Mouse (Mus musculus) lung, postnatal 4 days (tissue): ENCODE results near the gene Trim44.

Experiments
- DNase-seq, 2 experiments: peaks; one replicate each; pipeline ENCODE4 v3.0.0; 2021

Gene Trim44

GRCm38 (mm10) chr2:102277946-102278345 is 129.7 kb downstream of the Trim44 start:
- DNase-seq, result no peak

- peak in 1 of 2 experiments; percentile 25 for DNase-seq
Observed at GRCm38 (mm10) chr2:102273280-102273679, 134.3 kb downstream of the Trim44 start.

DNA sequence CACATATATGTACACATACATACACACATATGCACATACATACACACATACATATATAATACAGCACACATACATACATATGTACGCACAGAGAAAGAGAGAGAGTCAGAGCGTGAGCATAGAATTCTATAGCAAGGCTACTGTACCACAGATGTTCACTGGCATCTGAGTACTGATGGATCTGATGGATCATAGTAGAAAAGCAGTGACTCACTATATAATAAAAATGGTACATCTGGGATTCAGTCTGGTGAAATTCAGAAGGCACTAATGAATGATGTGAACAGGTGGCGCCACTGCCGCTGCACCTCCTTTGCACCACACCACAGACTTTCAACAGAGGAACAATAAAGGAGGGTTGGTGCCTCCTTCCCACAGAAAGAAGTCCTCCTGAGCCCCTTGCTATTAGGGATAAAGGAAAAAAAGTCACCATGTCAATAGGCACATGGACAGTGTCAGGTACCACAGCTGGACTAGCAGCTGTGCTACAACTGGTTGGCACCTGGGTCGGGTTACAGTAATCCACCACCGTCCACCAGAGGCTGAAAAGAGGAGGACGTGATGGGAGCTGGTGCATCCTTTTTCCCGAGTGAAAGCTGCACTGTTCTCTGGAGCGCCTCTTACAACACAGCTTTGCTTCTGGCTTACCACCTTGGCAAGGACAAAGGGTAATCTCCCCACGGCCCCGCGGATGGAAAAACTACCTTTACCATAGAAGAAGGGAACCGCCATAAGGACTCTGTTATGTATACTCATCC is 139.9 kb downstream of the Trim44 start:
- DNase-seq, result no peak

- peak; percentile 64 to 77 for DNase-seq
Observed at GRCm38 (mm10) chr2:102266911-102267310, 140.7 kb downstream of the Trim44 start.

DNA sequence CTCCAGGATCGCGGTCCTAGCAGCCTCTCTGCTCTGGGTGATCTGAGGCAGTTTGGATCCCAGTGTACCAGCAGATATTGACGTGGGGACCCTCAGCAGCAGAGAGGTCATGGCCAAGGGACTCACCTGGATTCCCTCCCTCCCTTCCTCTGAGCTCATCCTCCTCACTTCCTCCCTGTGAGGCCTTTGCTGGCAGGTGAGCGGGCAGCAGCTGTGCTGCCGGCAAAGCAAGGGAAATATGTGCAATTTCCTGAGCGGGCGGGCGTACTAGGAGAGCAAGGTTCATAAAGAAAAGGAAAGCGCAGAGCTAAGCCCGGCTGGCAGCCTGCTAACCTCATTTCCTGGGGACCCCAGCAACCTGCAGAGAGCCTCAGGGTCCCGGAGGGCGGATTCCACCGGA is 148.5 kb downstream of the Trim44 start:
- peak; percentile 17 to 38 for DNase-seq

GRCm38 (mm10) chr2:102258682-102259081 is 148.9 kb downstream of the Trim44 start:
- DNase-seq, result no peak

GRCm38 (mm10) chr2:102257964-102258605 is 149.5 kb downstream of the Trim44 start:
- no peak for DNase-seq

DNA sequence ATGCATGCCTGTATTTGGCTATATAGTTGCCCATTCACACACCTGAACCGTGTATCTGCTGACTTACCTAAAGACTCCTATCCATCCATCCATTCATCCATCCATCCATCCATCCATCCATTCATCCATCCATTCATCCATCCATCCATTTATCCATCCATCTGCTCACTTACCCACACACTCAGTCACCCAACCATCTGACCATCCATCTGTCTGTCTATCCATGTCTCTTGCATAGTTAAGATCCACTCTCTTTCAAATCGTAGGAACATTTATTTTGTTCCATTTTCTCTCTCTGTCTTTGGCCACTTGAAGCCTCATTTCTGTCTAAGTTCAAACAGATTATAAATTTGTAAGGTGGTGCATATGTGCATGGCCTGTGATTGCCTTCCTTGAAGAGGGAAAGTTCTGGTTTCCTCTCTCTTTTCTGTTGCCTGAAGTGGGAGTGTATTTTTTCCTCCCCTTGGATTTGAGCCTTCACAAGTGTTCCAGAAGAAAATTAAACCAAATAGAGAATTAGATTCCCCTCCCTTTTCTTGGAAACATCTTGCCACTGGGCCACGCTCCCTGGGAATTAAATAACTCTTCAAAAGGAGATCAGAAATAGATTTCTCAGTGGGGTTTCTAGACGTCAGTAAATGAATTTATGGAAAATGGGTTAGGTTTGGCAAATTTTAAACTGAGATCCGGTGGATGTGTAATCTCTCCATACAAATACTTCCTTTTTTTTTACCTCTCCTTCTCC is 150.9 kb downstream of the Trim44 start:
- no peak for DNase-seq

DNA sequence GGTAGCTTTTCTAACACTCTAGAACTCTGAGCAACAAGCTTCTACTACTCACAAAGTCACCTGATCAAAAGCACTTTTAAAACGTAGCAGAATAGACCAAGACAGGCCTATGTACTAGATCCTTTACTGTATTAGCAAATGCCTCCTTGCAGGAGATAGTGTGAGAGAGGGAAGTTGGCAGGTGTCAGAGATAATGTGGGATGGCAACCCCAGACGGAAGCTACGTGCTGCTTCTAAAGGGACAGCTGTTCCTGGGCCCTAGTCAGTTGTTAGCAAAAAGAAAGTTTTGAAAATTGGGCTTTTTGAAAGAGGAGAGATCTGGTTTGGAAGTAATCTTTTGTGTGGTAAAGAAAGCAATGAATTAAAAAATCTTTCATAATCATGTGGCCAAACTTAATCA is 151.5 kb downstream of the Trim44 start:
- DNase-seq, result no peak

- DNase-seq, result no peak
Observed at GRCm38 (mm10) chr2:102253204-102253603, 154.4 kb downstream of the Trim44 start.

DNA sequence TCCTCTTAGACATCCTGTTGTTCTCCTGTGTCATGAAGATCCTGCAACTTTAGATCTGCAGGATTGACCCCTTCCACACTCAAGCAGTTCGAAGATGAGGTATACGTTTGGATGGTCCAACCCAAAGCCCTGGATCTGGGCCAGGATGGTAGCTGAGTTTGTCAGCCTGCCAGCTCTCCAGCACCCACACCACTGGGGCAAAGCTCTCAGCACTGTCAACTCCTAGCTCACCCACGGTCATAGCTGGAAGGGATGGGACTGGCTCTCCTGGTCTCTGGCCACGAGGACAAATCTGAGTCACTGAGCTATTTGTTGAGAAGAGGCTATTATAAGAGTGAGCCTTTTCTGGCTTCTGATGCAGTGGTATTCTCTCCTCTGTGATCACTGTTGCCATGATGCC is 155.0 kb downstream of the Trim44 start:
- DNase-seq, result no peak
